Mouse (Mus musculus): ENCODE data around the gene Fam173b.
A peak's percentile ranks its signal among the peaks of the same experiment; 100 is the strongest.

The Fam173b gene

DNA sequence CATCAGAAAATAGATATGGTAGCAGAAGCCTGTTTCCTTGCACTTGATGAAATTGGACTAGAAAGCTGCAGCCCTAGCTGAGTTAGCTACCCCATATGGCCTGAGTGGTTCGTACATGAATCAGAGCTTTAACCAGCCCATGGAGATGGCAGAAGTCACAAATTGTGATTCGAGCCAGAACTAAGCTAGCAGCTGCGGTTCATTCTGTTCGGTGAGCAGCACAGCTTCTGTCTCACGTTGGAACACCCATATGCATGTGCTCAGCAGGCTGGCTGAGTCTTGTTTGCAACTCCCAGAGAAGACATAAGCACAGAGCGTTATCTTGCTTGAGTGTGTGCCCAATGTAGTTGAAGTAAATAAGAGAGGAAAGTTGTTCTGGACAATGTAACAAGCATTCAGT lies 32.9 kb downstream of the Fam173b start:
- DNase-seq (ENCODE audit: low read depth, low spot score), result no peak

- DNase-seq (ENCODE audit: low read depth, low spot score), result peak; percentile 19
These were observed 34.5 kb downstream of the Fam173b start for GRCm38 (mm10) chr15:31636091-31636595.

GRCm38 (mm10) chr15:31647225-31647624 lies 45.6 kb downstream of the Fam173b start:
- DNase-seq (ENCODE audit: low read depth, low spot score), result no peak

DNA sequence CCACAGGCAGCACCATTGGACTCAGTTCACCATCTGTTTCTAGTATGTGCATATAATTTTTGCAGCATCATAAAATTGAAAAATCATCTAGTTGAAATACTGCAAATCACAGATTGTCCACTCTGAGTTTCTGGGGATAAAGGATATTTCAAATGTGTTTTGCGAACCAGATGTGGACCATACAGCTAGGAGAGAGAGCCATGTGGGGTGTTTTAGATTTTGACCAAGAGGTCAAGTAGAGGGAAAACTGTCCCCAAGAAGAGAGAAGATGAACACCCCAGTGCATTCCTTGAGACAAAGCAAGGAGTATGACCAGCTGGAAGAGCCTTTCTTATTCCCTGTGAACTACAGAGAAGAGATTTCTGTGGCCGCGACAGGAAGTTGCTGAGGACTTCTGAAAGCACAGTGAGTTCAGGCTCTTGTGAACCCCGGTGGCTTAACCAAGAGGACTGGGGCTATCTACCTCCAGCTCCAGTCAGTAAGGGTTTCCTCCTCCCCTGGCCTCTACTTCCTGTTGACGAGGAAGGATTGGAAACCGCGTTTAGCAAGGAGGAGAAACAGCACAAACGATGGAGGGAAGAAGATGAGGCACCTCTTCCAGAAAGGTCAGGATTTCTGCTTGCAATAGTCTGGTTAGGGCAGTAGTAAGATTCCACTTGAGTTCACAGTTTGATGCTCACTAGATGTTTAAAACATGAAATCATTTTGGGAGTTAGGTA lies 46.4 kb downstream of the Fam173b start:
- no peak for DNase-seq (ENCODE audit: low read depth, low spot score)

DNA sequence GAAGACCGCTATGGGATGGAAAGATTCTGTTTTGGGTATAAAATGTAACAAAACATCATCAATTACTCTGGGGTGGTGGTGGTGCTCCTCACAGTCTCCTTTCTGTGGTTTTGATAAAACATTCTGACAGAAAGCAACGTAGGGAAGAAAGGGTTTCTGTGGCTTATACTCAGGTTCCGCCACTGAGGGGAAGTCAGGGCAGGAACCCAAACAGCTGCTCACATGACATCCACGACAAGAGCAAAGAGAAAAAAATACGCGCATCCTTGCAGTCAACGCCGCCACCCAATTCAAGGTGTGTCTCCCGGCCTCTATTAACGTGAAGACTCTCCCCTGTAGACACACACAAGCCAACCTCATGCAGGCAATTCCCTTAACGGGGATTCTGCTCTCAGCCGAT lies 48.0 kb downstream of the Fam173b start:
- no peak for DNase-seq (ENCODE audit: low read depth, low spot score)

GRCm38 (mm10) chr15:31650821-31651220 lies 49.2 kb downstream of the Fam173b start:
- no peak for DNase-seq (ENCODE audit: low read depth, low spot score)

DNA sequence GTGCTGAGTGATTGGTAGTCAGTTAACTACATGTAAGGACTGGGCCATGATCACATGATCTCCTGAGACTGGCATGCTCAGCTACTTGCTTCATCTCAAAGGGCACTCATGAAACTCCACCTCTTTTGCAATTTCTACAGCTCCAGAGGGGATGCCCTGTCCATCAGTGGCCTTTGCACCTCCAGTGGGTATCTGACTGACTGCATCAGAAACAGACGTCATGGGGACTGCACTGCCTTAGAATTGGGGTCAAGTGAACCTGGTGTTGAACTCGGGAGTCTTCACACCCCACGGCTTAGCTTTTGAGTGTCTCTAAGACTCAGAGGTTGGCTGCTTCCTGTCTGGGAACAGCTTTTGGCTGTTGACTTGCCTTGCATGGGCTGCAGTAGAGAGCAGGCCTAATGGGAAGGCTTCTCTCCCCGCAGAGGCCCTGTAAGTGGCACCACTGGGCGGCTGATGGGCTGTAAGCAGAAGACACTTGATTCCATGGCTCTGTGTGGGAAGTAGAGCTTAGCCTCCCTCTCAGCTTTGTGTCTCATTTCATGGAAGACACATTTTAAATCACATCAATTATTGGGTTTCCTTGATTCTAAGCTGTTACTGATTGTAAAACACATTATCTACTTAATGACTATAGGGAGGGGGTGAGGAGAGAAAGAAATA lies 58.6 kb downstream of the Fam173b start:
- DNase-seq (ENCODE audit: low read depth, low spot score), result no peak

- no peak for DNase-seq (ENCODE audit: low read depth, low spot score)
These were observed 59.2 kb downstream of the Fam173b start for GRCm38 (mm10) chr15:31660844-31661243.

- DNase-seq (ENCODE audit: low read depth, low spot score), result no peak
These were observed 60.1 kb downstream of the Fam173b start for GRCm38 (mm10) chr15:31661802-31662201.

GRCm38 (mm10) chr15:31663074-31663473 lies 61.4 kb downstream of the Fam173b start:
- DNase-seq (ENCODE audit: low read depth, low spot score), result peak; percentile 5

All from 3T3-L1 (cell line).